Mouse (Mus musculus): ENCODE measurements around the gene Atp6ap1l. TPM values are rescaled to one million over a fixed set of nuclear protein-coding genes. Genes with fewer than 3 reads are reported as not detected.

Atp6ap1l gene
- polyA plus RNA-seq, 1 experiment from 2014 or later, result 0.28 TPM

Other genes with a start within 250 kb of the Atp6ap1l start
- 80.5 and 98.8 TPM in 2 replicates for gene Rps23, start 17.6 kb upstream of the Atp6ap1l start, polyA plus RNA-seq (2015; fragmentation: Nextera tagmentation; extraction: Ambion mirVana)

Data from midbrain, embryonic 15.5 days (tissue).